Mouse (Mus musculus) small intestine, adult 2 months (tissue): ENCODE measurements around the gene Gm14862.

Experiments
- CTCF ChIP-seq: fragments of 200-500 bp; IDR thresholded peaks from 2 replicates; pipeline ENCODE4 v1.5.1; 2012; ENCODE audit warnings: low read depth, mild to moderate bottlenecking, control low read depth, inconsistent platforms, low read length, moderate library complexity, mixed read lengths; ENCODE audit not compliant: insufficient replicate concordance, insufficient read length; ENCODE audit errors: extremely low read depth
- POLR2A ChIP-seq: fragments of 200-500 bp; IDR thresholded peaks from 2 replicates; pipeline ENCODE4 v1.6.1; 2012; ENCODE audit warnings: low read depth, mild to moderate bottlenecking, control low read depth, inconsistent platforms, low read length, moderate library complexity

DNA sequence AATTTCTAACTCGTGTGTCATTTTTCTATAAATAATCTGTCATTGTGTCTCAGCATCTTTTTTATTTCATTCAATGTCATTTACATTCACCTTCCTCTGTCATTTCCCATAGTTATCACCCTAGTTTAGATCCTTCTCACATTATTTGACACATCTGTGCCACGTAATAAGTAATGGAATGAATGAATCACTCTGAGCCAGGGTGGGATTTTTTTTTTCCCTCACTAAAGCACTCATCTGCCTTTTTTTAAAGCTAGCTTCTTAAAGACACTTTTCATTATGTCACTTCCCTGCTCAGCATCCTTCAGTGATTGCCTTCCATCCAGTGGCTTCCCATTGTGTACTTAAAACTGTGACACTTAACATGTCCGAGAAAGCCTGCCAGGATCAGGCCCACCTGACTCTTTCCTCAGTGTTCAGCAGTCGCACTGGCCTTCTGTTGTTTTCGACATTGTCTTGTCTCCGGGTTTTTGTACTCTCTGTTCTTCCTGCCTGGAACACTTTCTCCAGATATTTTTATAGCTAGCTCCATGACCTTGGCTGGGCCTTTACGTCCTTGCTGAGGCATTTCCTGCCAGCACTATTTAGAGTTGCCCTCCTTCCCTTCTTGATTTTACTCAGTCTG is 53.8 kb downstream of the Gm14862 start:
- TF ChIP-seq CTCF: no peak
- no peak for TF ChIP-seq POLR2A
